Mouse (Mus musculus) olfactory bulb, adult 2 months (tissue): ENCODE measurements around the gene Ahdc1.

Source experiments
- CTCF ChIP-seq: fragments of 200-500 bp; IDR thresholded peaks from 2 replicates; pipeline ENCODE4 v1.5.1; 2012; ENCODE audit warnings: low read depth, mild to moderate bottlenecking, low read length, moderate library complexity; ENCODE audit not compliant: insufficient read depth
- POLR2A ChIP-seq: fragments of 200-500 bp; IDR thresholded peaks from 2 replicates; pipeline ENCODE4 v1.6.1; 2012; ENCODE audit warnings: mild to moderate bottlenecking, low read depth, low read length, moderate library complexity; ENCODE audit not compliant: insufficient read depth

- TF ChIP-seq CTCF (no peak), POLR2A (no peak)
Measured at GRCm38 (mm10) chr4:132964473-132964872, 46.6 kb upstream of the Ahdc1 start.
